Mouse (Mus musculus) midbrain, embryonic 15.5 days (tissue): Measurements from ENCODE around the gene Epha4. TPM values are rescaled to one million over a fixed set of nuclear protein-coding genes. Genes with fewer than 3 reads are reported as not detected.

Experiments used
- ATAC-seq: fragments of 200-750 bp; cut with Nextera tagmentation; replicated peaks from 2 replicates; pipeline ENCODE4 v1.8.0; 2017; ENCODE audit warnings: moderate TSS enrichment
- H3K27ac ChIP-seq: fragments of 300-500 bp; sonication (generic); 2 replicates; pipeline ENCODE4 v1.5.1; 2015; ENCODE audit warnings: mild to moderate bottlenecking, inconsistent platforms
- H3K27me3 ChIP-seq: fragments of 300-500 bp; sonication (generic); replicated peaks from 2 replicates; pipeline ENCODE4 v1.6.1; 2015; ENCODE audit warnings: inconsistent platforms
- H3K36me3 ChIP-seq: fragments of 300-500 bp; sonication (generic); replicated peaks from 2 replicates; pipeline ENCODE4 v1.6.1; 2015; ENCODE audit warnings: inconsistent platforms
- H3K4me1 ChIP-seq: fragments of 300-500 bp; sonication (generic); 2 replicates; pipeline ENCODE4 v1.6.1; 2015; ENCODE audit warnings: inconsistent platforms
- H3K4me2 ChIP-seq: fragments of 300-500 bp; sonication (generic); 2 replicates; pipeline ENCODE4 v1.6.1; 2015; ENCODE audit warnings: inconsistent platforms, mild to moderate bottlenecking, moderate library complexity
- H3K4me3 ChIP-seq: fragments of 300-500 bp; sonication (generic); 2 replicates; pipeline ENCODE4 v1.5.1; 2015; ENCODE audit warnings: mild to moderate bottlenecking, inconsistent platforms
- H3K9ac ChIP-seq: fragments of 300-500 bp; sonication (generic); 2 replicates; pipeline ENCODE4 v1.6.1; 2015; ENCODE audit warnings: mild to moderate bottlenecking, inconsistent platforms
- H3K9me3 ChIP-seq: fragments of 300-500 bp; sonication (generic); 2 replicates; pipeline ENCODE4 v1.6.1; 2016; ENCODE audit warnings: inconsistent platforms
- WGBS: fragments of 180-500 bp; shearing (Covaris S2); methylation state at CpG from one replicate; pipeline ENCODE4 v1.1.7; 2015; ENCODE audit warnings: mixed read lengths; 5-methylcytosine and 5-hydroxymethylcytosine counted together
- microRNA-seq: library from miRNA; unstranded; fragments of <30 nt; microRNA quantifications from one replicate; pipeline ENCODE4, GENCODE M21; 2016
- polyA plus RNA-seq: library from polyadenylated mRNA; unstranded; fragments of >200 nt; fragmentation: Nextera tagmentation; extraction: Ambion mirVana; gene quantifications from 2 replicates; pipeline ENCODE4 v1.2.1, GENCODE M21; 2015

Gene Epha4
- polyA plus RNA-seq, 1 experiment from 2014 or later, result 38.5 TPM

- Histone ChIP-seq H3K4me2 (no peak overlapping the region), H3K4me3 (no peak overlapping the region), H3K4me1 (no peaks in the 10 kb centered on the region), H3K27ac (no peak overlapping the region), H3K27me3 (no peaks in the 10 kb centered on the region), H3K9ac (no peak overlapping the region), H3K36me3 (no peaks in the 10 kb centered on the region), H3K9me3 (no peaks in the 10 kb centered on the region)
- no peak for ATAC-seq
- WGBS, result 74% methylated on average over 3 of the region's 3 CpGs
These were observed 149.0 kb downstream of the Epha4 start for GRCm38 (mm10) chr1:77365850-77366249.

- ATAC-seq, result no peak
- WGBS, result 81% methylated on average over 3 of the region's 3 CpGs
- H3K4me1 ChIP-seq, result no peaks in the 10 kb centered on the region
- no peak overlapping the region for H3K27ac ChIP-seq
- no peaks in the 10 kb centered on the region for H3K9me3 ChIP-seq
- no peaks in the 10 kb centered on the region for H3K36me3 ChIP-seq
- no peak overlapping the region for H3K4me2 ChIP-seq
- no peak overlapping the region for H3K4me3 ChIP-seq
- no peaks in the 10 kb centered on the region for H3K27me3 ChIP-seq
- no peak overlapping the region for H3K9ac ChIP-seq
These were observed 150.3 kb downstream of the Epha4 start for GRCm38 (mm10) chr1:77364596-77364995.

DNA sequence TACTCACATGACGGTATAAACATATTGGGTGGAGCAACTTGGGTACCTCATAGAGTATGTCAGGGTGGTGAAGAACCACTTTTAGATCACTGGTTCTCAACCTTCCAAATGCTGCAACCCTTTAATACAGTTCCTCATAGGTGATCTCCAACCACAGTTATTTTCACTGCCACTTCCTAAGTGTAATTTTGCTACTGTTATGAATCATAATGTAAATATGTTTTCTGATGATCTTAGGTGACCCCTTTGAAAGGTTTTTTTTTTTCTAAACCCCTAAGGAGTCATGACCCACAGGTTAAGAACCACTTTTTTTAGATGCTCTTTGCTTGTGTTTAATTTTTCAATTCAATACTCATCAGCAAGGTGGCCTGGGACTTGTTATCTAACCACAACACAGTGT, 151.0 kb downstream of the Epha4 start:
- no peak overlapping the region for H3K9ac ChIP-seq
- H3K4me1 ChIP-seq, result no peaks in the 10 kb centered on the region
- no peaks in the 10 kb centered on the region for H3K9me3 ChIP-seq
- H3K27me3 ChIP-seq, result no peaks in the 10 kb centered on the region
- H3K4me2 ChIP-seq, result no peak overlapping the region
- WGBS, result 100% methylated on average over 1 of the region's 1 CpGs
- H3K27ac ChIP-seq, result no peak overlapping the region
- no peak for ATAC-seq
- H3K36me3 ChIP-seq, result no peaks in the 10 kb centered on the region
- no peak overlapping the region for H3K4me3 ChIP-seq

DNA sequence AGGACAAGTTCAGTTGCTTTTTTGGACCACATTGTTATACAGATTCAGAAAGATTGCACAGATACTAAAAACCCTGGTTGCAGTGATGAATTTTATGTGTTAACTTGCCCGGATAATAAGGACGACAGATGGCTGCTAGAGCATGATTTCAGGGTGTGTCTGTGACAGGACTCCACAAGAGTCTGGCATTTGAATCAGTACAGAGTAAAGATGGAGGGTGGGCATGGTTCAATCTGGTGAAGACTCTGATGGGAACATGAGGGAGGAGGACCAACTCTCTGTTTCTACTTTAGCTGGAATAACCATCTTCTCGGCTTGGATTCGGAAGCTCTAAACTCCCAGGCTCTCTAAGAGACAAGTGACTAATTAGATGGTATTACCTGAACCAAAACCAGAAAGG, 168.4 kb downstream of the Epha4 start:
- H3K9ac ChIP-seq, result no peak overlapping the region
- H3K4me2 ChIP-seq, result no peak overlapping the region
- H3K4me3 ChIP-seq, result no peak overlapping the region
- 86% methylated on average over 4 of the region's 4 CpGs for WGBS
- H3K27me3 ChIP-seq, result no peaks in the 10 kb centered on the region
- no peaks in the 10 kb centered on the region for H3K4me1 ChIP-seq
- no peaks in the 10 kb centered on the region for H3K36me3 ChIP-seq
- no peak for ATAC-seq
- H3K27ac ChIP-seq, result no peak overlapping the region
- no peaks in the 10 kb centered on the region for H3K9me3 ChIP-seq

- no peak overlapping the region for H3K4me3 ChIP-seq
- no peaks in the 10 kb centered on the region for H3K27me3 ChIP-seq
- H3K36me3 ChIP-seq, result no peaks in the 10 kb centered on the region
- WGBS, result 88% methylated on average over 4 of the region's 4 CpGs
- H3K9me3 ChIP-seq, result no peaks in the 10 kb centered on the region
- no peak overlapping the region for H3K4me2 ChIP-seq
- no peak overlapping the region for H3K9ac ChIP-seq
- H3K27ac ChIP-seq, result no peak overlapping the region
- H3K4me1 ChIP-seq, result no peaks in the 10 kb centered on the region
- ATAC-seq, result no peak
These were observed 171.1 kb downstream of the Epha4 start for GRCm38 (mm10) chr1:77343792-77344191.

DNA sequence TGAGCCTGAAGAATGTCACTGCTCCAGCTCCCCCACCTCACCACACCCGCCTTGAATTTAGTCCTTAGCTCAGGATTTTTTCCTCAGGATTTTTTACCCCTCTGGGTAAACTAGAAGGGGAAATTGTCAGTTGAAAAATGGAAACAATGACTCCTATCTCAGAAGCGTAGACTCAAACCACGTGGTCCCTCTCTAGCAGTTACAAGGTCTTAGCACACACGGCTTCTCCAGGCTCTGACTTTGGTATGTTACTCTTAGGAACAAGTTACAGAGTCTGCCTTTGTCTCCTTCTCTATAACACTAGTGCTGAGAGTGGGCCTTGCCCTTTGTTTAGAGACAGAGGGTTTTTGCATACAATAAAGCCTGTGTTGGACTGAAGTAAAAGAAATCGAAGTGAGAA, 175.2 kb downstream of the Epha4 start:
- no peak overlapping the region for H3K27ac ChIP-seq
- no peak overlapping the region for H3K9ac ChIP-seq
- no peaks in the 10 kb centered on the region for H3K4me1 ChIP-seq
- H3K4me2 ChIP-seq, result no peak overlapping the region
- 86% methylated on average over 5 of the region's 5 CpGs for WGBS
- H3K27me3 ChIP-seq, result no peaks in the 10 kb centered on the region
- H3K4me3 ChIP-seq, result no peak overlapping the region
- H3K36me3 ChIP-seq, result no peaks in the 10 kb centered on the region
- ATAC-seq, result no peak
- no peaks in the 10 kb centered on the region for H3K9me3 ChIP-seq

DNA sequence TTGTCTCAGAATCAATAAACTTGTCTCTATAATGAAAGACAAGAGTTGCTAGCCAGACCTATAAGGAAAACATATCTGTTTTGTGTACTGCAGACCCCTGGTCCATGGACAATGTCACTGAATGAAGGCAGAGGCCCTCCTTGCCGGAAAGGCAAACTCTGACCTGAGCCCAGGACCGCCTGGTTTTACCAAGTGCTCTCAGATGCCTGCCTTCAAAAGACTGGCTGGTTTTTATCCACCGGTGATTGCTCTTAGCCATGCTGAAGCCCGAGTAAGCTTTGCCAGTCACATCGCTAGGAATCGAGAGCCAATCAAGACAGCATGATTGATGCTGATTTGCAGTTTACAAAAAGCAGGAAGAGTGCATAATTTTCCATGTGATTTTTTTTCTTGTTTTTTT, 176.5 kb downstream of the Epha4 start:
- Histone ChIP-seq H3K4me3 (no peak overlapping the region), H3K27me3 (no peaks in the 10 kb centered on the region), H3K9me3 (no peaks in the 10 kb centered on the region), H3K27ac (no peak overlapping the region), H3K4me1 (no peaks in the 10 kb centered on the region), H3K36me3 (no peaks in the 10 kb centered on the region), H3K9ac (no peak overlapping the region), H3K4me2 (no peak overlapping the region)
- ATAC-seq, result no peak
- 59% methylated on average over 6 of the region's 6 CpGs for WGBS

- no peak overlapping the region for H3K27ac ChIP-seq
- no peaks in the 10 kb centered on the region for H3K9me3 ChIP-seq
- H3K4me1 ChIP-seq, result no peaks in the 10 kb centered on the region
- H3K36me3 ChIP-seq, result no peaks in the 10 kb centered on the region
- H3K27me3 ChIP-seq, result no peaks in the 10 kb centered on the region
- ATAC-seq, result no peak
- H3K9ac ChIP-seq, result no peak overlapping the region
- H3K4me3 ChIP-seq, result no peak overlapping the region
- H3K4me2 ChIP-seq, result no peak overlapping the region
- 85% methylated on average over 7 of the region's 7 CpGs for WGBS
These were observed 178.0 kb downstream of the Epha4 start for GRCm38 (mm10) chr1:77336937-77337336.

DNA sequence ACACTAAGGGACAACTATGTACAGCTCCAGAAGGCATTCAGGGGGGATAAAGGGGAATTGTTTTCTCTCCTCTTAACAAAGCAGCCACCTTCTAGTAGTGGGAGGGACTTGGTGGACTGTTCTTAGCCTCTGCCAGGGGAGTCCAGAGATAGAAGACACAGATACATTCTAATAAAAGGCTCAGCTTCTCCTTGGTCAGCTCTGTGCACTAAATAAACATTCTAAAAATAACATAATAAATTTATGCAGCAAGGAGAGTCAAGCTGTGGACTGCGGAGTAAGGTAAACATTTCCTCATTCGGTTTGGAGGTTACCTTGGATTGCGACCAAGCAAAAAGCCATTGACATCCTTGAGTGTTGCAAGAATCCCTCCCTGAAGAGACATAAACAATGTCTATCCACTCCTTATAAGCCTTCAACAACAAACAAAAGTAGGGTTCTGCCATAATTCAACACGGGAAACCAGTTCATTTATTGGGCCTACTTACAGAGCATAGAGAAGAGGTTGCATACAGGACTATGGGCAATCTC, 196.2 kb downstream of the Epha4 start:
- H3K27ac ChIP-seq, result no peak overlapping the region
- H3K4me2 ChIP-seq, result no peak overlapping the region
- H3K9me3 ChIP-seq, result no peaks in the 10 kb centered on the region
- H3K36me3 ChIP-seq, result no peaks in the 10 kb centered on the region
- WGBS, result 85% methylated on average over 4 of the region's 4 CpGs
- no peaks in the 10 kb centered on the region for H3K4me1 ChIP-seq
- ATAC-seq, result no peak
- no peak overlapping the region for H3K4me3 ChIP-seq
- H3K9ac ChIP-seq, result no peak overlapping the region
- H3K27me3 ChIP-seq, result no peaks in the 10 kb centered on the region

Small RNAs within 50 kb of the gene (microRNA-seq; reads per million reads assigned to microRNA genes)
- not detected for gene Mir6352
